Mouse (Mus musculus): ENCODE measurements at regions not wholly inside any gene's neighbourhood (a gene's known extent, or its start where the extent isn't known, plus 50 kb on each side); places are given as distances from the start of the nearest gene placed in this dataset.

DNA sequence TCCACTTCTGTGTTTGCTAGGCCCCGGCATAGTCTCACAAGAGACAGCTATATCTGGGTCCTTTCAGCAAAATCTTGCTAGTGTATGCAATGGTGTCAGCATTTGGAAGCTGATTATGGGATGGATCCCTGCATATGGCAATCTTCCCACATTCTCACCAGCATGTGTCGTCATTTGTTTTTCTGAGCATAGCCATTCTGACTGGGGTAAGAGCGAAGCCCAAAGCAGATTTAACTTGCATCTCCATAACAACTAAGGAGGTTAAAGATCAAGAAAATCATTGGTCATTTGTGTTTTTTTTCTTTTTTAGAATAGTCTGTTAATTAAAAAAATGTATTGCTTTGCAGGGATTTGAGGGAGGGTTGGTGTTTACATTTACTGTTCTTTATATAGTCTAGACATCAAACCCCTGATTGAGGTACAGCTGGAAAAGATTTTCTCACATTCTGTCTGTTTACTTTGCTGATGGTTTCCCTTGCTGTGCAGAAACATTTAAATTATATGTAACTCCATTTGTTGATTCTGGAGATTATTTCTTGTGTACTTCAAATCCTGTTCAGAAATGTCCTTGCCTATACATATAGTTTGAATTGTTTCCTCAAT lies 678.1 kb downstream of the Phex start:
- no peak for DNase-seq (ENCODE audit: low read depth, low spot score)

DNA sequence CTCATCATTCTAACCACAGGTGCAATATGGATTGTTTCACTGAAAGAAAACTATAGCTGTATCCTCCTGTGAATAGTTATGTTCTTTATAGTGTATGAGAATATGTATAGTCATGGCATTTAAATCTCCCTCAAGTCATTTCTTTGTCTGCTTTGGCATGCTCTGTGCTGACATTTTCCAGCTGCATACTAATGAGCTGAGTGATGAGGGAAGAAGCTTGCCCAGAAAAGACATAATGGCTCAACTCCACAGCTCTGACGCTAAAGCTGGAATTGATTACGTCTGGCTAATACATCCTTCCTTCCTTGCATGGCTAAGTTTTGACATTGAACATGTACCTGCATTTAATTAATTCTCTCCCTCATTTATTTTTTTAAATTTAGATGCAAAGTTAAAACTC lies 722.9 kb downstream of the Phex start:
- no peak for DNase-seq (ENCODE audit: low read depth, low spot score)

DNA sequence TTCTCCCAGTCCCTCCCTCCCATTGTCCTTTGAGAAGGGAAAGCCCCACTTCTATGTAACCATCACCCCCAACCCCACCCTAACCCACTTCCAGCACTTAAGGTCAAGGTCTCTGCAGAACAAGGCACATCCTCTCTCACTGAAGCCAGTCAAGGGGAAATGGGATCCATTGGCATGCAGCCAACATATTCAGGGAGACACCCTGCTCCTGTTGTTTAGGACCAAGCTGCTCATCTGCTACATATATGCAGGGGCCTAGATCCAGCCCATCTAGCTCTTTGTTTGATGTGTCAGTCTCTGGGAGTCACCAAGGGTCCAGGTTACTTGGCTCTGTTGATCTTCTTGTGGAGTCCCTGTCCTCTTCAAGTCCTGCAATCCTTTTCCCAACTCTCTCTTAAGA lies 737.2 kb downstream of the Phex start:
- peak; percentile 55 for DNase-seq (ENCODE audit: low read depth, low spot score)

DNA sequence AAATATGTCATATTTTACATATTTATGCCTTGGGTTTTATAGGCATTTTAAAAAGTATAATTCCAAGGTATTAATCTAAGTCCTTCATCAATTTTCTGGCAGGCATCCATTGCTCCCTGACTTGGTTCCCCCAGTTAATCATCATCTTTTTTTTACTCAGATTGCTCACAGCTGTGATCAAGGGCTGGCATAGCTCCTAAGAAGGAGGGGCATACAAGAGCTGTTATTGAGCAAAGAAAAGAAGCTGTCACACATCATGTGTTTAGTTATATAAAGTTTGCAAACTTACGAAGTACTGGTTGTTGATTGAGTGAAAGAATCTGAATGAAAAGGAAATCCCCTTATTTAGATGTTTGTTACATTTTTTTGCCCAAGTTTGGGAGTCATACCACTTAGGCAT lies 741.5 kb downstream of the Phex start:
- DNase-seq (ENCODE audit: low read depth, low spot score) = no peak

DNA sequence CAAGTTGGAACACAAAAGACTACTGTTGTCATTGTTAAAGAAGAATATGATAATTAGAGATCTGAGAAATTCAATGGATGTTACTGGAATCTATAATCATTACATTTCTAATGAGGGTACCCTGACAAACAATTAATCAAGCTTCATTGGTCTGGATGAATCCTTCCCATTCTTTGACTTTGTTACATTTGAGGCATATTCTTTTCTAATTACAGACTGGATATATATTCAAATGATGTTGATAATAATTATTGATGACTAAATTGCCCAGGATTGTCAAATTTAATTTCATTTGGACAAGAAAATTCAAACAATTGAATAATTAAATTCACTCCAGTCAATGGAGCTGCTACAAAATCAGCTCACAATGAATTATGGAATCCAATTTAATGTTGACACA lies 745.6 kb downstream of the Phex start:
- no peak for DNase-seq (ENCODE audit: low read depth, low spot score)
